In the genomic region with DNA sequence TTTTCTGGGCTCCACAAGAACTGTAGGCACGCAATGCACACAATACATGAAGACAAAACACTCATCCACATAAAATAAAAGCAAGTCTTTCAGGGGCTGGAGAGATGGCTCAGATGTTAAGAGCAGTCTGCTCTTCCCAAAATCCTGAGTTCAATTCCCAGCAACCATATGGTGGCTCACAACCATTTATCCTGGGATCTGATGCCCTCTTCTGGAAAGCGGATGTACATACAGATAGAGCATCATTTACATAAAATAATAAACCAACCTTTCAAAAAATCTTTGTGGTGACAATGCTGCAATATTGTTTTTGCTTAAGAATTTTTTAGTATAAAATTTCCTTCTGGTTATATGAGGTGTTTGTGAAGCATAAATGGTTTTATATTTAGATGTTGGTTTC, we compare ENCODE assay signal across 30 mouse cellular contexts. TPM values are rescaled to one million over a fixed set of nuclear protein-coding genes. Genes with fewer than 3 reads are reported as not detected.
DNase-seq lines count a peak whose midpoint lies in the region; ATAC-seq and TF ChIP-seq lines count a peak whose summit lies in the region.
"Had no signal": no experiment of that assay in that cellular context is flagged by ENCODE, and none has a peak within 500 bp of the region (broad histone marks: within the 10 kb centered on the region; RNA-seq: fewer than 3 reads in every experiment).

No protein-coding gene starts in this region.

- H3K4me1 ChIP-seq in intestine, postnatal 0 days (replicated peaks; ENCODE audit: control insufficient read depth, insufficient read depth, low read length) = no peaks in the 10 kb centered on the region
- H3K4me1 ChIP-seq in intestine, embryonic 15.5 days (replicated peaks) = peaks cover 6% of the 10 kb centered on the region; the same call in 1 of the 2 replicates
- H3K4me1 ChIP-seq in lung, postnatal 0 days (ENCODE audit: insufficient read depth, low read depth, low read length) = peaks cover 4% of the 10 kb centered on the region; the same call in 1 of the 2 replicates
- peaks cover 14% of the 10 kb centered on the region for H3K4me1 ChIP-seq in hindbrain, embryonic 12.5 days

- ATAC-seq in intestine, postnatal 0 days = no peak
- ATAC-seq in intestine, embryonic 15.5 days = no peak
- ATAC-seq in lung, postnatal 0 days = no peak
- ATAC-seq in hindbrain, embryonic 12.5 days (ENCODE audit: low FRiP score) = no peak
- ATAC-seq: activated CD4-positive, CD25-positive, alpha-beta regulatory T cell, adult 4 months; forebrain, embryonic 13.5 days had no signal

- DNase-seq in lung, postnatal 0 days (ENCODE audit: low spot score) = no peak
- DNase-seq in lung, postnatal 4 days = no peak
- peak; percentile 29 for DNase-seq in A20 (ENCODE audit: low read depth, low spot score)
- DNase-seq in brain, adult 2 months (ENCODE audit: low read depth, low spot score) = peak; percentile 12
- no peak for DNase-seq in cerebellum, adult 9-11 months
- DNase-seq: adrenal gland, adult 8-10 months; cerebellum, adult 18-20 months; cerebellum, postnatal 25 days; heart, postnatal 10 days; kidney, adult 18-20 months; kidney, postnatal 10 days; layer of hippocampus, postnatal 36 days; lung, postnatal 14 days; right cerebral cortex, adult 18-20 months; right cerebral cortex, postnatal 4 days; thymus, adult 18-20 months; thymus, postnatal 4 days had no signal

- no peak overlapping the region for H3K27ac ChIP-seq in intestine, postnatal 0 days (ENCODE audit: low read depth, low read length)
- H3K27ac ChIP-seq in intestine, embryonic 15.5 days = no peak overlapping the region
- no peak overlapping the region for H3K27ac ChIP-seq in lung, postnatal 0 days (ENCODE audit: low read length)
- no peak overlapping the region for H3K27ac ChIP-seq in hindbrain, embryonic 12.5 days
- H3K27ac ChIP-seq: forebrain, embryonic 13.5 days; hindbrain, embryonic 10.5 days; liver, embryonic 14.5 days; midbrain, embryonic 12.5 days; stomach, embryonic 15.5 days had no signal

- H3K36me3 ChIP-seq in intestine, postnatal 0 days (ENCODE audit: control insufficient read depth, insufficient read depth) = peaks cover 7% of the 10 kb centered on the region; the same call in 1 of the 2 replicates
- H3K36me3 ChIP-seq in intestine, embryonic 15.5 days = no peaks in the 10 kb centered on the region
- no peaks in the 10 kb centered on the region for H3K36me3 ChIP-seq in lung, postnatal 0 days (ENCODE audit: insufficient read depth, low read length)
- H3K36me3 ChIP-seq in hindbrain, embryonic 12.5 days = 0 out of 2 replicates have a peak, but pooled peaks cover 4% of the 10 kb centered on the region
- H3K36me3 ChIP-seq: heart, embryonic 12.5 days; midbrain, embryonic 12.5 days; stomach, embryonic 15.5 days had no signal

- no peaks in the 10 kb centered on the region for H3K9me3 ChIP-seq in intestine, postnatal 0 days (ENCODE audit: control insufficient read depth)
- no peaks in the 10 kb centered on the region for H3K9me3 ChIP-seq in intestine, embryonic 15.5 days
- H3K9me3 ChIP-seq in lung, postnatal 0 days (ENCODE audit: low read length) = no peaks in the 10 kb centered on the region
- H3K9me3 ChIP-seq in hindbrain, embryonic 12.5 days (replicated peaks) = no peaks in the 10 kb centered on the region
- H3K9me3 ChIP-seq: forebrain, embryonic 13.5 days; heart, embryonic 12.5 days; hindbrain, embryonic 10.5 days; midbrain, embryonic 12.5 days; stomach, embryonic 15.5 days had no signal

- H3K27me3 ChIP-seq in intestine, postnatal 0 days (replicated peaks; ENCODE audit: control insufficient read depth, insufficient read depth, low read length) = no peaks in the 10 kb centered on the region
- no peaks in the 10 kb centered on the region for H3K27me3 ChIP-seq in intestine, embryonic 15.5 days (replicated peaks)
- no peaks in the 10 kb centered on the region for H3K27me3 ChIP-seq in lung, postnatal 0 days (replicated peaks; ENCODE audit: insufficient read depth, low read length)
- no peaks in the 10 kb centered on the region for H3K27me3 ChIP-seq in hindbrain, embryonic 12.5 days
- H3K27me3 ChIP-seq: forebrain, embryonic 13.5 days; heart, embryonic 12.5 days; midbrain, embryonic 12.5 days; stomach, embryonic 15.5 days had no signal

- H3K4me2 ChIP-seq in intestine, postnatal 0 days (replicated peaks; ENCODE audit: low read depth) = no peak overlapping the region
- H3K4me2 ChIP-seq in intestine, embryonic 15.5 days (replicated peaks) = no peak overlapping the region
- no peak overlapping the region for H3K4me2 ChIP-seq in lung, postnatal 0 days (replicated peaks; ENCODE audit: low read depth, low read length)
- H3K4me2 ChIP-seq in hindbrain, embryonic 12.5 days (replicated peaks) = no peak overlapping the region
- H3K4me2 ChIP-seq: stomach, embryonic 15.5 days had no signal

- TF ChIP-seq EP300 in lung, postnatal 0 days (IDR thresholded peaks at IDR 0.05) = no peak

- H3K4me3 ChIP-seq in intestine, postnatal 0 days (ENCODE audit: low read depth, low read length) = no peak overlapping the region
- H3K4me3 ChIP-seq in intestine, embryonic 15.5 days (replicated peaks) = no peak overlapping the region
- no peak overlapping the region for H3K4me3 ChIP-seq in lung, postnatal 0 days (ENCODE audit: low read depth, low read length)
- H3K4me3 ChIP-seq in hindbrain, embryonic 12.5 days = no peak overlapping the region
- H3K4me3 ChIP-seq: heart, embryonic 12.5 days; midbrain, embryonic 12.5 days; stomach, embryonic 15.5 days had no signal

- peak; percentile 41 for TF ChIP-seq CTCF in intestine, postnatal 0 days (IDR thresholded peaks at IDR 0.05; ENCODE audit: low read depth)
- peak; percentile 20; the same call in 1 of the 2 replicates for TF ChIP-seq CTCF in lung, postnatal 0 days (IDR thresholded peaks at IDR 0.05)

- 78% methylated on average over 2 of the region's 2 CpGs for WGBS in intestine, postnatal 0 days
- WGBS in intestine, embryonic 15.5 days = 81% methylated on average over 2 of the region's 2 CpGs
- 79% methylated on average over 2 of the region's 2 CpGs for WGBS in lung, postnatal 0 days
- 75% methylated on average over 2 of the region's 2 CpGs for WGBS in hindbrain, embryonic 12.5 days

- H3K9ac ChIP-seq in intestine, postnatal 0 days (ENCODE audit: low read depth, low read length) = no peak overlapping the region
- H3K9ac ChIP-seq in intestine, embryonic 15.5 days = no peak overlapping the region
- H3K9ac ChIP-seq in lung, postnatal 0 days (replicated peaks; ENCODE audit: low read depth) = no peak overlapping the region
- H3K9ac ChIP-seq in hindbrain, embryonic 12.5 days = no peak overlapping the region
- H3K9ac ChIP-seq: heart, embryonic 12.5 days; liver, embryonic 14.5 days; midbrain, embryonic 12.5 days; stomach, embryonic 15.5 days had no signal

RNA-seq across cellular contexts. Expression of a gene that starts 1.7 kb away (rescaled TPM):
- polyA plus RNA-seq in intestine, postnatal 0 days (2015; fragmentation: Nextera tagmentation; extraction: Ambion mirVana) = 2.5 and 3.3 TPM in 2 replicates
- polyA plus RNA-seq in intestine, embryonic 15.5 days (2015; fragmentation: Nextera tagmentation; extraction: Ambion mirVana) = 7.8 and 8.2 TPM in 2 replicates
- 5.0 and 5.3 TPM in 2 replicates for polyA plus RNA-seq in lung, postnatal 0 days (2015; fragmentation: Nextera tagmentation; extraction: Ambion mirVana)
- 15.9 and 16.4 TPM in 2 replicates for polyA plus RNA-seq in hindbrain, embryonic 12.5 days (2016; fragmentation: Nextera tagmentation; extraction: Ambion mirVana)

RNA-seq across cellular contexts. Expression of a gene that starts 17.1 kb away (rescaled TPM):
- 0.04 and 0.14 TPM in 2 replicates for polyA plus RNA-seq in intestine, postnatal 0 days (2015; fragmentation: Nextera tagmentation; extraction: Ambion mirVana)
- polyA plus RNA-seq in intestine, embryonic 15.5 days (2015; fragmentation: Nextera tagmentation; extraction: Ambion mirVana) = 0.15 and 0.20 TPM in 2 replicates
- not detected in 2 replicates for polyA plus RNA-seq in lung, postnatal 0 days (2015; fragmentation: Nextera tagmentation; extraction: Ambion mirVana)
- polyA plus RNA-seq in hindbrain, embryonic 12.5 days (2016; fragmentation: Nextera tagmentation; extraction: Ambion mirVana) = 1.5 TPM in 2 replicates
- polyA plus RNA-seq: activated CD4-positive, CD25-positive, alpha-beta regulatory T cell, adult 4 months; gonadal fat pad, adult 2 months had no signal

RNA-seq across cellular contexts. Expression of a gene that starts 18.4 kb away (rescaled TPM):
- 0.82 and 1.1 TPM in 2 replicates for polyA plus RNA-seq in intestine, postnatal 0 days (2015; fragmentation: Nextera tagmentation; extraction: Ambion mirVana)
- polyA plus RNA-seq in intestine, embryonic 15.5 days (2015; fragmentation: Nextera tagmentation; extraction: Ambion mirVana) = 2.0 and 2.3 TPM in 2 replicates
- polyA plus RNA-seq in lung, postnatal 0 days (2015; fragmentation: Nextera tagmentation; extraction: Ambion mirVana) = 1.6 and 2.5 TPM in 2 replicates
- 2.8 and 3.0 TPM in 2 replicates for polyA plus RNA-seq in hindbrain, embryonic 12.5 days (2016; fragmentation: Nextera tagmentation; extraction: Ambion mirVana)

RNA-seq across cellular contexts. Expression of a gene that starts 28.6 kb away (rescaled TPM):
- not detected in 2 replicates for polyA plus RNA-seq in intestine, postnatal 0 days (2015; fragmentation: Nextera tagmentation; extraction: Ambion mirVana)
- not detected in 2 replicates for polyA plus RNA-seq in intestine, embryonic 15.5 days (2015; fragmentation: Nextera tagmentation; extraction: Ambion mirVana)
- not detected in 2 replicates for polyA plus RNA-seq in lung, postnatal 0 days (2015; fragmentation: Nextera tagmentation; extraction: Ambion mirVana)
- polyA plus RNA-seq in hindbrain, embryonic 12.5 days (2016; fragmentation: Nextera tagmentation; extraction: Ambion mirVana) = not detected in 2 replicates
- polyA plus RNA-seq: activated CD4-positive, CD25-positive, alpha-beta regulatory T cell, adult 4 months; embryonic facial prominence, embryonic 14.5 days; gonadal fat pad, adult 2 months; heart, embryonic 12.5 days; hindbrain, embryonic 10.5 days; liver, embryonic 14.5 days; midbrain, embryonic 12.5 days; neural tube, embryonic 11.5 days; stomach, embryonic 15.5 days had no signal

RNA-seq across cellular contexts. Expression of a gene that starts 37.9 kb away (rescaled TPM):
- 0.08 and 0.20 TPM in 2 replicates for polyA plus RNA-seq in intestine, postnatal 0 days (2015; fragmentation: Nextera tagmentation; extraction: Ambion mirVana)
- 0.85 and 1.3 TPM in 2 replicates for polyA plus RNA-seq in intestine, embryonic 15.5 days (2015; fragmentation: Nextera tagmentation; extraction: Ambion mirVana)
- 0.18 and 0.21 TPM in 2 replicates for polyA plus RNA-seq in lung, postnatal 0 days (2015; fragmentation: Nextera tagmentation; extraction: Ambion mirVana)
- 4.8 and 5.4 TPM in 2 replicates for polyA plus RNA-seq in hindbrain, embryonic 12.5 days (2016; fragmentation: Nextera tagmentation; extraction: Ambion mirVana)

Comparison
In these comparisons a context has a peak if more than half of its experiments do, and no peak if none do; other contexts are left out.
1. DNase-seq: peak in A20 (single experiment) and brain, adult 2 months (single experiment); none in lung, postnatal 0 days (single experiment), lung, postnatal 4 days (0 of 2) and cerebellum, adult 9-11 months (single experiment).